Mouse (Mus musculus) T-helper 1 cell (primary cell): Measurements from ENCODE around the gene Hoxb1.

Experiments used
- in situ Hi-C: fragments of 300-600 bp; cut with MboI, MseI; formaldehyde crosslinking; loops from one replicate; pipeline ENCODE4 v1.15.1; 2025; ENCODE audit warnings: high pct_unique_total_duplicates

Hoxb1 gene

DNA sequence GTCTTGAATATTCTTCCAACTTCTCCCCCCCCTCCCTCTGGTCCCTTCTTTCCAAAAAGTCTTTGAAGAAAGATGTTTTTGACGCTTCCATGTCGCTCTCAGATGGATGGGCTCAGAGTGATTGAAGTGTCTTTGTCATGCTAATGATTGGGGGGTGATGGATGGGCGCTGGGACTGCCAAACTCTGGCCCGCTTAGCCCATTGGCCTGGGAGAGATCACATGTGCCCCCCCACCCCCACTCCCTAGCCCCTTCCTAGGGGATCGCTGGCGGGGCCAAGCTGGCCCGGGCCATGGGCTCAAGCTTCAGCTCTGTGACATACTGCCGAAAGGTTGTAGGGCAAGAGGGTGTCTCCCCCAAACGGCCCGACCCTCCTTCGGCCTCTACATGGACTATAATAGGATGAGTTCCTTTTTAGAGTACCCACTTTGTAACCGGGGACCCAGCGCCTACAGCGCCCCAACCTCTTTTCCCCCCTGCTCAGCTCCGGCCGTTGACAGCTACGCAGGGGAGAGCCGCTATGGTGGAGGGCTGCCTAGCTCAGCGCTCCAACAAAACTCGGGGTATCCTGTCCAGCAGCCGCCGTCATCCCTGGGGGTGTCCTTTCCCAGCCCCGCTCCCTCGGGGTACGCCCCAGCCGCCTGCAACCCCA is at the start of gene Hoxb1:
TSS of gene Hoxb1 (plus strand) at position 312 of the 651 bp plus-strand sequence.
- in situ Hi-C loops: no loop called here

DNA sequence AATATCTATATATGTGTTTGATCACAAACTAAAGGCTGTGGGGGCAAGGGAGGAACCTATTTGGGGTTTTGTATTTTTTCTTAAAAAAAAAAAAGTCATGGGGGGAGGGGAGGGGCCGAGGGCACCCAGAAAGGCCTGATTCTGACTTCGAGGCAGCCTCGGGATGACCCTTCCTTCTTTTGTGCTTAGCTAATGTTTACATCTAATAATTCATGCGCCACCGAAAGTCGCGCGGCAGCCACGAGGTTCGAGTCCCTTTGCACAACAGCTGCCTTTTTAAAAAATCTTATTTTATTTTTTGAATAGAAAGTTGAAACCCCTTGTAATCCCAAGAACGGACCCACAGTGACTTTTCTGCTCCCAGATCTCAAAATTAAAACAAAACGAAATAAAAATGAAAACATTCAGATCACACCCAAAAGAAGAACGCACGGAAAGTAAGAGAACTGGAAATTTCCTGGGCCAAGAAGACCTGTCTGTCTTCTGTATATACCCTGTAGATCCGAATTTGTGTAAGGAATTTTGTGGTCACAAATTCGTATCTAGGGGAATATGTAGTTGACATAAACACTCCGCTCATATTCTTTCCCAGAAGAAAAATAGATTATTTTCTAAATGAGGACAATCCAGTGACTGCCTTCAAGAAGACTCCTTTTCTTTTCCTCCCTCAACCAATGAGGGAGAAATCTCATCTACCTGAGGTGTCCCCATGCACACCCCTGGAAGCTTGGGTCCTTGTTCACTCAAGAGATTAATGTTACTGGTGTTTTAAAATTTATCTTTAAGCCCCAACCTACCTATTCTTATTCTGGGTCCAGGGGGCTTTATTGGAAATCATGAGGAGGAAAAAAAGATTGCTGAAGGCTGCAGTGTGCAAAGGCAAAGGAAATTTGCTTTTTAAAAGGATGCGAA is 48.6 kb upstream of the Hoxb1 start:
- in situ Hi-C loops: no loop called here

DNA sequence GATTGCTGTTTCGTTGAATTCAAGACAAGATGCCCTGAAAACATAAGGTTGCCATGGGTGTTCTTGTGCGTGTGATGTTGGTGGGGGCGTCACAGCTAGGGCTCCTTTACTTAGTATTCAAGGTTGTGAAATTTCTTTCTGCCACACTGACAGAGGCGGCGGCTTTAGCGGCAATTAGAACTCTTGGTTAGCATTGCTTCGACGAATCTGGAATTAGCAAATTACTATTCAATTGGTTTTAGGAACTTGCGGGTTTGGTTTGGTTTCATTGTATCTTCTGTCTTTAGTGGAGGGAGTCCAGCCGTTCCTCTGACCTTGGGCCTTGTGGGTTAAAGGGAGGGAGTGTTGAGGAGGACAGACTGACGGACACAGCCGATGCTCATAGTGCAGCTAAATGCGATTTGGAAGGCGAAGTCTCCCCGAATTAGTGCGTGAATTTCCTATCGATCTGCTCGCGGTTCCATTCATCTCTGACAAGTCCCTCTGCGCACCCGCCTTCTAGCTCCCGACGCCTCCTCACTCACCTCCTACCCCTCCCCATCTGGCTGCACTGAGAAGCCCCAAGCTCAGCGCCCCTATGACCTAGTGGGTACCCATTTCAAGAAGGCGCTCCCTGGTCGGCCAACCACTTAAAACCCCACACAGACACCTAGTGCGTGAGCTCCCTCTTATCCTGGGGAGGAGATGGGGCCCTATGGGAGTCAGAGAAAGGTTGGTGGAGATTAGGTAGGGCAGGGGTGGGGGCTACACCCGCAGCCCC is 47.8 kb upstream of the Hoxb1 start, which contains the start of gene Hoxb4:
TSS of gene Hoxb4 (plus strand) at position 660 of the 760 bp plus-strand sequence.
- in situ Hi-C loops: no loop called here

DNA sequence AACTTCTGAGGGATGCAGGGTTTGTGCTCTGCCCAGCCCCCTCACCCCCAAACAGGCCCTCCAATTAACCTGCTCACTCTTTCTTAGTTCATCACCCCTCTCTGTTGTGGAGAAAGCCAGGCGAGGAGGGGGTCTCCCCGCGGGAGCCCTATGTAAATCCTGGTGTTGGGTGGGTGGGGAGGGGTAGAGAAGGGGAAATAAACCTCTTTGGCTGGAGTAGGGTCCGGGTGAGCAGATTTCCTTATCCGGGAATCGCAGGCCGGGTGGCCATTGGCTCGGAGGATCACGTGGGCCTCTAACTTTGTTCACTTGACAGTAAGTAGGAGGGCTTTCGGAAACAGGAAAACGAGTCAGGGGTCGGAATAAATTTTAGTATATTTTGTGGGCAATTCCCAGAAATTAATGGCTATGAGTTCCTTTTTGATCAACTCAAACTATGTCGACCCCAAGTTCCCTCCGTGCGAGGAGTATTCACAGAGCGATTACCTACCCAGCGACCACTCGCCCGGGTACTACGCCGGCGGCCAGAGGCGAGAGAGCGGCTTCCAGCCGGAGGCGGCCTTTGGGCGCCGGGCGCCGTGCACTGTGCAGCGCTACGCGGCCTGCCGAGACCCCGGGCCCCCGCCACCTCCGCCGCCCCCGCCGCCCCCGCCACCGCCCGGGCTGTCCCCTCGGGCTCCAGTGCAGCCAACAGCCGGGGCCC is 47.0 kb upstream of the Hoxb1 start:
- in situ Hi-C loops: no loop called here

DNA sequence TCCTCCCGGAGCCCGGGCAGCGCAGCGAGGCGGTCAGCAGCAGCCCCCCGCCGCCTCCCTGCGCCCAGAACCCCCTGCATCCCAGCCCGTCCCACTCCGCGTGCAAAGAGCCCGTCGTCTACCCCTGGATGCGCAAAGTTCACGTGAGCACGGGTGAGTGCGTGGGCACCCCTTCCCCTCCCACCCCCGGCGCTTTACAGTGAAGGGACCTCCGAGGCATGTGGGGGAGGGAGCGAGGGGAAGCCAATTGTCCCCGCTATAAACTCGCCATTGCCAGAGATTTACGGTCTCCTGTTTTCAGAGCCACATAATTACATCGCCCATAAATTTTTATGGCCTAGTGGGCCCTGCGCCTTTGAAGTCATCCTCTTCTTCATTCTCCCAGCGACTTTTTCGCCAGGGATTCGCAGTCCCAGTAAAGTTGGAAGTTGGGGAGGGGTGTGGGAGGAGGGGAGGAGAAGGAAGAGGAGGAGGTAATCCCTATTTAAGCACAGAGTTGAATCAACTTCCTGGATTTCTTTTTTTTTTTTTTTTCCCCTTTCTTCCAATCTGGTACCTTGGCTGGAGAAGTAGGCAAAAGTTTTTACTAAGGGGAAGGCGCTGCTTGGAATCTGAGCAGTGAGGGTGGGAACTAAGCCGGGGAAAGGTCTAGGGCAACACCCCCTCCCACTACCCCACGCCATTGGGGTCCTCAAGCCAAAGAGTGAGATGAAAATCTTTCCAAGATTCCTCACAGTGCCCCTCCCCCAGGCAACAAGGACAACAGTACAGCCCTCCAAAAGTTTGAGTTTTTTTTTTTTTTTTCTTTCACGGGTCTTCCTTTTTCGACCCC is 46.3 kb upstream of the Hoxb1 start:
- in situ Hi-C loops: no loop called here

DNA sequence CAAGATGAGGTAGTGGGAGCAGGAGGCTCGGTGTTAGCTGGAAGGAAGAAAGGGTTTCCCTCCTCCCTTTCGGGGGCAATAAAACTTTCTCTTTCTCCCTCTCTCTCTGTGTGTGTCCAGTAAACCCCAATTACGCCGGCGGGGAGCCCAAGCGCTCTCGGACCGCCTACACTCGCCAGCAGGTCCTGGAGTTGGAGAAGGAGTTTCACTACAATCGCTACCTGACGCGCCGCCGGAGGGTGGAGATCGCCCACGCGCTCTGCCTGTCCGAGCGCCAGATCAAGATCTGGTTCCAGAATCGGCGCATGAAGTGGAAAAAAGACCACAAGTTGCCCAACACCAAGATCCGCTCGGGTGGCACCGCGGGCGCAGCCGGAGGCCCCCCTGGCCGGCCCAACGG is 45.6 kb upstream of the Hoxb1 start:
- in situ Hi-C loops: no loop called here

DNA sequence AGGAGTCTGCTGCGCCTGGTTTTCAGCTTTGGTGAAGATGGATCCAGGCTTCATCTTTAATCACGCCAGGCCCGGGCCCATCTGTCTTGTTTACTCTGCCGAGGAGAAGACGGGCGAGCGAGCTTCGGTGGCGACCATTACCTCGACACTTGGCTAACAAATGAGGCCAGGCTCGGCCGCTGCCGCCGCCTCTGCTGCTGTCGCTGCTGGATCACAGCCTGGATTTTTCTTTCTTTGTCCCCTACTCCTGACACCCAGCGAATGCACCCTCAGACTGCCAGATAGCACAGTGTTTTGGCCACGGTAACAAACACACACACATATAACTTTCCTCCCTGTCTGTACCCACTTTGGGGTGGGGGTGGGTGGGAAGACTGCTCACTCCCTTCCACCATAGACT is 44.9 kb upstream of the Hoxb1 start:
- in situ Hi-C loops: no loop called here

DNA sequence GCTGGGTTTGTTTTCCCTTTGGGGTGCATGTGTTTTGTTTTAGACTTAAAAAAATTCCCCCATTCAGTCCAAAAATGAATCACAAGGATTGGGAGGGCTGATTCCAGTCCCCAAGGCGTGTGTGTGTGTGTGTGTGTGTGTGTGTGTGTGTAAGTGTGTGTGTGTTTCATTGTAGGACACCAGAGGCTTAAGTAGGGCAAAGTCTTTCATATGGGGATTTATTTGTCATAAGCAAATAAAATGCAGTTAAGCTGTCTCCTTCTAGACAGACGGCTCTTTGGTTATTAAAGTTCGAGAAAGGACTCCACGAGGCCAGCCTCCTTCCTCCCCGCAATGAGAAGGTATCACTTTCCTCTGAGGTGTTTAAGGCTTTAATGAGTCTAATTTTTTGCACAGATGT is 43.7 kb upstream of the Hoxb1 start:
- in situ Hi-C loops: no loop called here

DNA sequence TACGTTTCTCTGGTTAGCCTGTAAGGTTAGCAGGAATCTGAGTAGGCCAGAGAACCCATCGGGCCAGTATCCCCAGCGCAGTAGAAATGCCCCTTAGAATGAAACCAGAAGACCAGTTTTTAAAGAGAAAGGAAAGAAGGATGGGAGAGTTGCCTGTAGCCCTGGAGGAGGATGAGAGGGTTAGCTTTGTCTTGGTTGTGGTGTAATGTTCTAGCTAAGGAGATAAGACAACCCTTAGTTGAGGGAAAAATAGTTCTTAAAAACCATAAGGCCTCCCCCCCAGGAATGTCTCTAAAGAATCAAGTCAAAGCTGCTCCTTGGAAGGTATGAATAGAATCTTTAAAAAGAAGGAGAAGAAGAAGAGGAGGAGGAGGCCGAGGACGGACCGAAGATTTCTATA is 42.8 kb upstream of the Hoxb1 start:
- in situ Hi-C loops: no loop called here

DNA sequence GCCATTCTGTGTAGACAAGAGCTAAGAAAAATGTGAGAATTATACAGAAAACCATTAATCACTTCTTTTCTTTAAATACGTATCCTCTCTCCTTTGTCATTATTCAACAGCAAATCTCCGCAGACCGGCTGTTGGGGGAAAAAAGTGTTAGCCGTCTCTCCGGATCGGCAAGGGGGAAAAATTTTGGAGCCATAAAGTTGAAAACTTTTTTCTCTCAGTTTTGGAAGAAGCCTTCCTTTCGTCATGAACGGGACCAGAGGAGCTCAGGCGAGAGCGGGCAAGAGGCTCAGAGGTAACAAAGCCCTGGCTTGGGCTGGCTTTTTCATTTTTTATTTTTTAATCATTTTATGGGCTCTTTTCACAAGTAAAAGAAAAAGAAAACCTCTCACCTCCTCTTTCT is 42.4 kb upstream of the Hoxb1 start, which contains the start of gene Hoxb3:
TSS of gene Hoxb3 (plus strand) at position 173 of the 400 bp plus-strand sequence.
- in situ Hi-C loops: no loop called here

DNA sequence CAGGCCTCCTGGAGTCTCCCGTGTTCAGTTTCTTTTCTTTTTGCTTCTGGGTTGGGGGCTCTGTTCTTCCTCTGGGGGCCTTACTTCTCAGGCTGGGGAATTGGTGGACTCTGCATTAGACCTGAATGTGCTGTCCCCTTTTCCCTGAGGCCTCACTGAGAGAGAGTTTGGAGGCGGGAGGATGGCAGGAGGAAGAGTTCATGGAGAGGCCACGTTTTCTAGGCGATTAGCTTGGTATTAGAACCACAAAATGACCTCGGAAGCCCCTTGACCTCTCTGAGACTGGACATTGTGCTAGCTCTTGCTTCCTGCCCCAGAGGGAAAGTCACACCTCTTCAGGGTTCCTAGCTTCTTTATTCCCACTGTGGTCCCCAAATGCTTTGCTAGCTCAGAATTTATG is 41.4 kb upstream of the Hoxb1 start:
- in situ Hi-C loops: no loop called here

DNA sequence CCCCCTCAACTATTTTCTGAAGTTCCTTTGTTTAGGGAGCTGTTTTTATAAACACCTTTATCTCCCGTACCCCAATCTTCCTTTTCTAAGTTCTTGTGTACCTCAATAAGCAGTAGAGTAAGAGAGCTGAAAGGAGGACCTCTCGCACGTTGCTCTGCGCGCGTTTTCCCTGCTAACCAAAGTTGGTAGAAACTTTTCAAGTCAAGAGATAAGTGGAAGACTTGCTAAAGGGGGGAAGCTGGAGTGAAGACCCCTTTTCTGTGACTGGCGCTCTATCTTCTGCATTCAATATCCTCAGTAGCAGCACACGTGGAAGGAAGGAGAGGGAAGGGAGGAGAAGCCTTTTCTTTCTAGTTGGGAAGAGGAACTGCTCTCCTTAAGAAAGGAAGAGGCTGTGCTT is 40.6 kb upstream of the Hoxb1 start:
- in situ Hi-C loops: no loop called here

DNA sequence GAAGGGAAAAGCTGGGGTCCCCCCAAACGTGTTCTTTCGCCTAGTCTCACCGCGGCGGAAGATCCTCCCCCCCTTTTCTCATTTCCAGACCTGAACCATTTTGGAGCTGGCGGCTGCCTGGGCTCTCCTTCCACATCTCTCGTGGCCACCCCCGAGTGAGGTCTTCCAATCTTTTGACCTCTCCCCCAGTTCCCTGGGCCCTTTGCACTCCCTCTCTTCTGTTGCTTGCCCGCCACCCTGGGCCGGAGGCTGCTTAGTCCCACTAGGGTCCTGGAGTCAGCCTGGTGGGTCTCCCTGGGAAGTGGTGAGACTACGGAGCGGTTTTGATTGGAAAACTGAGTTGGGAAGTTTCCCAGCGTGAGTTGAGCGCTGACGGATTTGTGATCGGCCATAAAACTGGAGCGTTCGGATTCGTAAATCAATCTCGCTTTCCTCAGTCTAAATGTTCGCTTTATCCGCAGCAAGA is 39.8 kb upstream of the Hoxb1 start:
- in situ Hi-C loops: no loop called here

DNA sequence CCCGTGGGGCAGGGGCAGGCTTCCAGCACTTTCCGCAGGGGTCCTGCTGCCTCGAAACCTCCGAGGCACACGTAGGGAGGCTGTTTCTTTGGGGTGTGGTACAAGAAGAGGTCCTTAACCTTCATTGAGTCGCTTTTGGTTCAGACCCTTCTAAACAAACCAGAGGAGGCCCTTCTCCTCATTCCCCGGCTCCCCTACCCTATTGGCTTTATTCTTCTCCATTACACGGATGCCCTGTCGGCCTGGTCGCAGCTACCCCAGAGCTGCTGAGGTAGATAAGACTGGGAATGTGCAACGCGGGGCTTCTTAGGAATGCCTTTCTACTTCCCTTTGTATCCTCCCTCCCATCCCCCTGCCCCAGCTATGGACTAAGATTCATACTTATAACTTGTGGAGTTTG is 38.8 kb upstream of the Hoxb1 start:
- in situ Hi-C loops: no loop called here

DNA sequence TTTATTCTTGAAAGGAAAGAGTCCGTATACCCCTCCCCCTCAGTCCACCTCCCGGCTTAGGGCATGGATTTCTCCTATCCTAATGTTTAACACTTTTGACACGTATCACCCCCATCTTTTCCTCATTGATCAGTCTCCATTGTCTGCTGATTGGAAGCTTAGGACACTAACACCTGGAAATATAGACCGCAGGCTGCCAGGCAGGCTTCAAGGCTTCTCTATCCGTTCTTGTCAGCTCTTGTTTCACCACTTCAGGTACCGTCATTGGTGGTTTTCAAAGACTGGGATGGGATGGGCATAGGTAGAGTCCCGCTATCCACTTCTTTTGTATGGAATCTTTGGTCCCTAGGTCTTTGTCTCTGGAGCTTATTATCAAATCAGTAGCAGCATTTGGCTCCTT is 38.4 kb upstream of the Hoxb1 start:
- in situ Hi-C loops: no loop called here

DNA sequence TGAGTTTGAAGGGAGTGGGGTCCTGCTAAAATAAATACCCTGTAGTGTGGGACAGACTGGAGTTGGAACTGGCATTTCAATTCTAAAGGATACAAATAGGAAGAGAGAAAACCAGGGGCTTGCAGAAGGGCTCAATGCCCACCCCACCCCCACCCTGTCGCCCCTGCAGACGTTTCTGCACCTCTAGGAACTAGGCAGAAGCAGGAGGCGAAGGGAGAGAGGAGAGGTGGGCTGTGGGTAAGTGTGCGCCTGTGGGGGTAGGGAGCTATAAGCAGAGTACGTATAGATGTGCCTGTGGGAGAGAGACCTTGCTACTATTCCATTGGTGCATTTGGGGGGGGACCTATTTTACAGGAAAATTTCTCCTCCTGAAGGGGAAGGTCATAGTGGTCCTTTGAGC is 37.8 kb upstream of the Hoxb1 start:
- in situ Hi-C loops: no loop called here

DNA sequence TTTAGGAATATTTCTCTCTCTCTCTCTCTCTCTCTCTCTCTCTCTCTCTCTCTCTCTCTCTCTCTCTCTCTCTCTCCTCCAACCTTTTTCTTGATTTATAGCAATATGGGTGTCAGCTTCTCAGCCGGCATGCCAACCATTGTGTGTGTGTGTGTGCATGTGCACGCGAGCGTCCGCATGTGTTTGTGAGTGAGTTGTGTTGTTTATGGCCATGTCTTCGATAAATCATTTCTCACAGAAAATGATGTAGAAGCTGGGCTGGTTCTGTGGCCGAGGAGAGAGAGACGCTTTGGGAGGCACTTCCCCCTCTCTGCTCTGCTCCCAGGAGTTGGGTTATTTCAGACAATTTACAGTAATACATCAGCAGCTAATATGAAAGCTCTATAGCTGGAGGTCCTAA is 36.9 kb upstream of the Hoxb1 start:
- in situ Hi-C loops: no loop called here

DNA sequence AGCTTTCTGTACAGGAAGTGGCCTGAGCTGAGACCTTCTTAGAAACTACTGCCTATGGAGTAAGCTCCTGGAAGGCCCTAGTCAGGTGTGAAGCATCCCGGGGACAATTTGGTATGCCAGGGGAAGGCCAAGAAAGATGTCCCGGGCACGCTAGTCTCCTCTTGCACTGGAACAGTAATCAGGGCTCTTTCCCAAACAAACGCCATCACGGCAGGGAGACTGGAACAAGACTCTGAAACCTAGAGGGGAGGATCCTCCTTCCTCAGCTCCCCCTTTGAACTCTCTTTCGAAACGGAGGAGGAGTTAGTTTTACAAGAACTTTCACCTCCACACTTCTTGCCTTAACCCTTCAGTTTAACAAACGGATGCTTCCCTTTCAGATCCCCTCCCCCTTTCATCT is 33.4 kb upstream of the Hoxb1 start:
- in situ Hi-C loops: no loop called here

DNA sequence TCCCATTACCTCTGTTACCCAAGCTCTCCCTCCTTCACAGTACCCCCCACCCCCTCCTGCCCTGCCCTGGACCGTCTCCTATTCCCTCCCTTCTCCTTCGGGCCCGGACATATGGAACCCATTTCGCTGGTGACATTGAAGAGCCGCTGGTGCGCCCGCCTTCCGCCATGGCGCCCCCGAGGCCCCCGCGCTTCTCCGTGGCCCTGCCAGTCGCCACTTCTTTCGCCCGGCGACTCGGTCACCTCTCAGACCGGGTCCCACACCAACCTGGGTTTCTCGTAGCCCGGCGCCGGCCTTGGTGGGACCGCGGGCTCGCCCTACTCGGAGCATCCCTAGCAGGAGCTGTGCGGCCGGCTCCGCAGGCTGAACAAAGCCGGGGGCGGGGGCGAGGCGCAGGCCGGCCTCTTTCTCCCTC is 32.9 kb upstream of the Hoxb1 start:
- in situ Hi-C loops: no loop called here

DNA sequence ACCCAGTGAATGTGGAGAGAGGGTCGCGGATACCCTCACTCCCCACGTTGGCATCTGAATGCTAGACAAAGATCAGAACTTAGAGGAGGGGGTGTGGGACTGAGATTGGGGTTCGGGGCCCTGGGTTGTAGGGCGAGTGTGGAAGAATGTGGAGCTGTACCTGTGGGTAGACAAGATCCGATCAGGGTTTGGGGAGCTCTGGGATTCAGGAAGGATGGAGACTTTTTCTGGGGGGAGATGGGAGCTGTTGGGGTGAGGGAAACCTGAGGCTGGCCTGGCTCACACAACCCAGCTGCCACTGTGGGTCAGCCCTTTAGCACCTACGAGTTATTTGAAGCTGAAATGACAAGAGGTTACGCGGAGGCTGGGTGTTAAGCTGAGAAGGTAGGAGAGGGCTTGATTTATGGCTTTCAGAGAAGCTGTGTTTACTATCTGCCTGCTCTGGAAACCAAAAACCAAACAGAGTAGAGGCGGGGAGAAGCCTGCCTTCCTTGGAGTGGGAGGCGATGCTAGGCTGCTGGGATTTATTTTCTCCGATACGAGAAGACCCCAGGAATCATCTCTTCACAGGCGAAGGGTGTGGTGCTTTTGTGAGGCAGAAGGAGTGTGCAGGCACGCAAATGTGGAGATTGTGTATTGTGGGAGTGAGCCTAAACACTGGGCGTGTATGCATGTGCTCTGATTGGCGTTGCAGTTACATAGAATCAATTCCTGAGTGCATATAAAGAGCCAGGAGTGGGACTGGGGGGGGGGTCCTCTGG is 32.1 kb upstream of the Hoxb1 start:
- in situ Hi-C loops: no loop called here
